Mouse (Mus musculus): ENCODE measurements around the gene Ms4a18. TPM values are rescaled to one million over a fixed set of nuclear protein-coding genes. Genes with fewer than 3 reads are reported as not detected.

Gene Ms4a18
- polyA plus RNA-seq, 2 experiments: 0.05 TPM; not detected in 1

- peak; percentile 58 for DNase-seq (ENCODE audit: low spot score)
- ATAC-seq (ENCODE audit: low FRiP score, low read depth): peak; percentile 97
- Histone ChIP-seq H3K27me3 (ENCODE audit: control insufficient read depth, insufficient read depth, low read length) (no peaks in the 10 kb centered on the region), H3K4me3 (replicated peaks; ENCODE audit: low read length) (peak overlapping the region; percentile 25), H3K36me3 (ENCODE audit: control insufficient read depth, insufficient read depth, low read length) (no peaks in the 10 kb centered on the region), H3K9me3 (ENCODE audit: control insufficient read depth, low read length) (no peaks in the 10 kb centered on the region), H3K4me1 (ENCODE audit: control insufficient read depth, insufficient read depth, low read length) (no peaks in the 10 kb centered on the region), H3K4me2 (replicated peaks; ENCODE audit: low read depth, low read length, severe bottlenecking) (peak overlapping the region; percentile 51), H3K27ac (replicated peaks; ENCODE audit: low read depth, low read length) (no peak overlapping the region), H3K9ac (ENCODE audit: low read depth, low read length, severe bottlenecking) (peak overlapping the region; percentile 29)
- 8% methylated on average over 23 of the region's 40 CpGs for WGBS
- no peak for TF ChIP-seq POLR2A (IDR thresholded peaks at IDR 0.05; ENCODE audit: borderline replicate concordance, extremely low read depth, insufficient read depth, insufficient read length)
These were observed 27.3 kb upstream of the Ms4a18 start for GRCm38 (mm10) chr19:11044996-11045711.

GRCm38 (mm10) chr19:11044671-11044995 is 26.8 kb upstream of the Ms4a18 start:
- no peaks in the 10 kb centered on the region for H3K27me3 ChIP-seq (ENCODE audit: control insufficient read depth, insufficient read depth, low read length)
- H3K27ac ChIP-seq (replicated peaks; ENCODE audit: low read depth, low read length): no peak overlapping the region
- no peaks in the 10 kb centered on the region for H3K9me3 ChIP-seq (ENCODE audit: control insufficient read depth, low read length)
- peak overlapping the region; percentile 25 for H3K4me3 ChIP-seq (replicated peaks; ENCODE audit: low read length)
- WGBS: 13% methylated on average over 5 of the region's 5 CpGs
- TF ChIP-seq POLR2A (IDR thresholded peaks at IDR 0.05; ENCODE audit: borderline replicate concordance, extremely low read depth, insufficient read depth, insufficient read length): no peak
- H3K4me2 ChIP-seq (replicated peaks; ENCODE audit: low read depth, low read length, severe bottlenecking): peak overlapping the region; percentile 51
- H3K9ac ChIP-seq (ENCODE audit: low read depth, low read length, severe bottlenecking): peak overlapping the region; percentile 29
- no peak for DNase-seq (ENCODE audit: low spot score)
- H3K4me1 ChIP-seq (ENCODE audit: control insufficient read depth, insufficient read depth, low read length): no peaks in the 10 kb centered on the region
- ATAC-seq (ENCODE audit: low FRiP score, low read depth): peak; percentile 55; the same call in 1 of the 2 replicates
- no peaks in the 10 kb centered on the region for H3K36me3 ChIP-seq (ENCODE audit: control insufficient read depth, insufficient read depth, low read length)

GRCm38 (mm10) chr19:11037570-11037969 is 19.7 kb upstream of the Ms4a18 start:
- H3K9me3 ChIP-seq (ENCODE audit: control insufficient read depth, low read length): no peaks in the 10 kb centered on the region
- no peak overlapping the region for H3K4me2 ChIP-seq (replicated peaks; ENCODE audit: low read depth, low read length, severe bottlenecking)
- TF ChIP-seq POLR2A (IDR thresholded peaks at IDR 0.05; ENCODE audit: borderline replicate concordance, extremely low read depth, insufficient read depth, insufficient read length): no peak
- no peaks in the 10 kb centered on the region for H3K36me3 ChIP-seq (ENCODE audit: control insufficient read depth, insufficient read depth, low read length)
- H3K27ac ChIP-seq (replicated peaks; ENCODE audit: low read depth, low read length): no peak overlapping the region
- no peak overlapping the region for H3K4me3 ChIP-seq (replicated peaks; ENCODE audit: low read length)
- no peak overlapping the region for H3K9ac ChIP-seq (ENCODE audit: low read depth, low read length, severe bottlenecking)
- no peaks in the 10 kb centered on the region for H3K4me1 ChIP-seq (ENCODE audit: control insufficient read depth, insufficient read depth, low read length)
- no peak for DNase-seq (ENCODE audit: low spot score)
- no peak for ATAC-seq (ENCODE audit: low FRiP score, low read depth)
- no peaks in the 10 kb centered on the region for H3K27me3 ChIP-seq (ENCODE audit: control insufficient read depth, insufficient read depth, low read length)

GRCm38 (mm10) chr19:11022382-11022781 is 4.6 kb upstream of the Ms4a18 start:
- Histone ChIP-seq H3K4me2 (replicated peaks; ENCODE audit: low read depth, low read length, severe bottlenecking) (no peak overlapping the region), H3K27ac (replicated peaks; ENCODE audit: low read depth, low read length) (no peak overlapping the region), H3K4me3 (replicated peaks; ENCODE audit: low read length) (no peak overlapping the region), H3K27me3 (ENCODE audit: control insufficient read depth, insufficient read depth, low read length) (no peaks in the 10 kb centered on the region), H3K9ac (ENCODE audit: low read depth, low read length, severe bottlenecking) (no peak overlapping the region), H3K9me3 (ENCODE audit: control insufficient read depth, low read length) (no peaks in the 10 kb centered on the region), H3K4me1 (ENCODE audit: control insufficient read depth, insufficient read depth, low read length) (no peaks in the 10 kb centered on the region), H3K36me3 (ENCODE audit: control insufficient read depth, insufficient read depth, low read length) (no peaks in the 10 kb centered on the region)
- DNase-seq (ENCODE audit: low spot score): no peak
- ATAC-seq (ENCODE audit: low FRiP score, low read depth): no peak
- no peak for TF ChIP-seq POLR2A (IDR thresholded peaks at IDR 0.05; ENCODE audit: borderline replicate concordance, extremely low read depth, insufficient read depth, insufficient read length)

- DNase-seq (ENCODE audit: low spot score): peak; percentile 14
- no peak for TF ChIP-seq POLR2A (IDR thresholded peaks at IDR 0.05; ENCODE audit: borderline replicate concordance, extremely low read depth, insufficient read depth, insufficient read length)
These were observed 580 bp downstream of the Ms4a18 start for GRCm38 (mm10) chr19:11017251-11017650.

More at GRCm38 (mm10) chr19:11017251-11017650, 580 bp downstream of the Ms4a18 start:
- Histone ChIP-seq H3K4me1 (ENCODE audit: control insufficient read depth, insufficient read depth, low read length) (no peaks in the 10 kb centered on the region), H3K9me3 (ENCODE audit: control insufficient read depth, low read length) (no peaks in the 10 kb centered on the region), H3K4me3 (replicated peaks; ENCODE audit: low read length) (no peak overlapping the region), H3K27ac (replicated peaks; ENCODE audit: low read depth, low read length) (no peak overlapping the region), H3K36me3 (ENCODE audit: control insufficient read depth, insufficient read depth, low read length) (no peaks in the 10 kb centered on the region), H3K4me2 (replicated peaks; ENCODE audit: low read depth, low read length, severe bottlenecking) (no peak overlapping the region), H3K9ac (ENCODE audit: low read depth, low read length, severe bottlenecking) (no peak overlapping the region), H3K27me3 (ENCODE audit: control insufficient read depth, insufficient read depth, low read length) (no peaks in the 10 kb centered on the region)
- no peak for ATAC-seq (ENCODE audit: low FRiP score, low read depth)
- 71% methylated on average over 2 of the region's 2 CpGs for WGBS
